Mouse (Mus musculus): ENCODE data around the gene Tbc1d2. TPM values are rescaled to one million over a fixed set of nuclear protein-coding genes. Genes with fewer than 3 reads are reported as not detected.
"Not testable (repeated sequence)": the region's sequence is repeated elsewhere in the genome, so short reads cannot be mapped to it uniquely, and the experiment has no call there.

The Tbc1d2 gene
- total RNA-seq, 4 experiments from 2014 or later: 0.29 to 0.58 (median 0.37) TPM

DNA sequence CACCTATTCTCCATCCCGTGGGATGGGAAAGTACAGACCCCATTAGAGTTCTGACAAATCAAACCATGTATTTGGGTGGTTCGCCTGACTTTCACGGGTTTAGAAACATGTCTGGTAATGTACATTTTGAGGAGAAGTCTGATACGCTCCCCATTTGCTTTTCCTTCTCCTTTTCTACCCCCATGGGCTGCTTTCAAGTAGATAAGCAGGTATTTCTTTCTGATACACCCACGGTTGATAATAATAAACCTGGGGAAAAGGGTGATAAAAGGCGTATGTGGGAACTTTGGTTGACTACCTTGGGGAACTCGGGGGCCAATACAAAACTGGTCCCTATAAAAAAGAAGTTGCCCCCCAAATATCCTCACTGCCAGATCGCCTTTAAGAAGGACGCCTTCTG is 68.0 kb downstream of the Tbc1d2 start:
- not testable (repeated sequence) for DNase-seq (ENCODE audit: low spot score in 2 of 2)

DNA sequence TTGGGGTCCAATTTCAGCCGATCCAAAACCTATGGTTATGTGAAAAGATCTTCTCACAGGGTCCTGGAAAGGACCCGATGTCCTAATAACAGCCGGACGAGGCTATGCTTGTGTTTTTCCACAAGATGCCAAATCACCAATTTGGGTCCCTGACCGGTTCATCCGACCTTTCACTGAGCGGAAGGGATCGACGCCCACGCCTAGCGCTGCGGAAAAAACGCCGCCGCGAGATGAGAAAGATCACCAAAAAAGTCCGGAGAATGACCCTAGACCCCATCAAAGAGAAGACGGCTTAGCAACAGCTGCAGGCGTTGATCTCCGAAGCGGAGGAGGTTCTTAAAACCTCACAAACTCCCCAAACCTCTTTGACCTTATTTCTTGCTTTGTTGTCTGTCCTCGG is 68.4 kb downstream of the Tbc1d2 start:
- not testable (repeated sequence) for DNase-seq (ENCODE audit: low spot score in 2 of 2)

DNA sequence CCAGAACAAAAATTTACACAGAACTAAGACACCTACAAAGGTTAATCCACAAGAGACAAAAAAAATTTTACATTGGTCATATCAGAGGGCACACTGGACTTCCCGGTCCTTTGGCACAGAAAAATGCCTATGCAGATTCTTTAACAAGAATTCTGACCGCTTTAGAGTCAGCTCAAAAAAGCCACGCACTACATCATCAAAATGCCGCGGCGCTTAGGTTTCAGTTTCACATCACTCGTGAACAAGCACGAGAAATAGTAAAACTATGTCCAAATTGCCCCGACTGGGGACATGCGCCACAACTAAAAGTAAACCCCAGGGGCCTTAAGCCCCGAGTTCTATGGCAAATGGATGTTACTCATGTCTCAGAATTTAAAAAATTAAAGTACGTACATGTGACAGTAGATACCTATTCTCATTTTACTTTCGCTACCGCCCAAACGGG is 69.2 kb downstream of the Tbc1d2 start:
- not testable (repeated sequence) for DNase-seq (ENCODE audit: low spot score in 2 of 2)

DNA sequence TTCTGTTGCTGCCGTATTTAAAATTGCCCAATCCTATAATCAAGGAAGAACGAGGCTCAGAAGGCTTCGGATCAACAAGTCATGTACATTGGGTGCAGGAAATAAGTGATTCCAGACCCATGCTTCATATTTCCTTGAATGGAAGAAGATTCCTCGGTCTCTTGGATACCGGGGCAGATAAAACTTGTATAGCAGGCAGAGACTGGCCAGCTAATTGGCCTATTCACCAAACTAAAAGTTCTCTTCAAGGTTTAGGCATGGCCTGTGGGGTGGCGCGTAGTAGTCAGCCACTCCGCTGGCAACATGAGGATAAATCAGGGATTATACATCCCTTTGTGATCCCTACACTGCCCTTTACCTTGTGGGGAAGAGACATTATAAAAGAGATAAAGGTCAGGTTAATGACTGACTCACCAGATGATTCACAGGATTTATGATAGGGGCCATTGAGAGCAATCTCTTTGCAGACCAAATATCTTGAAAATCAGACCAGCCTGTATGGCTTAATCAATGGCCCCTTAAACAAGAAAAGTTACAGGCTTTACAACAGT is 71.1 kb downstream of the Tbc1d2 start:
- DNase-seq (ENCODE audit: low spot score in 2 of 2): not testable (repeated sequence)

DNA sequence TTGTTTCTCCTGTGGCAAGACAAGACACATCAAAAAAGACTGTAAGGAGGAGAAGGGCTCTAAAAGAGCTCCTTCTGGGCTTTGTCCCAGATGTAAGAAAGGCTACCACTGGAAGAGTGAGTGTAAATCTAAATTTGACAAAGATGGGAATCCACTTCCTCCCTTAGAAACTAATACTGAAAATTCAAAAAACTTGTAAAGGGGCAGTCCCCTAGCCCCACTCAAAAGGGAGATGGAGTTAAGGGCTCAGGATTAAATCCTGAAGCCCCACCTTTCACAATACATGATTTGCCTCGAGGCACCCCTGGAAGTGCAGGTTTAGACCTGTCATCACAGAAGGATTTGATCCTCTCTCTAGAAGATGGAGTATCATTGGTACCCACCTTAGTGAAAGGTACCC is 71.8 kb downstream of the Tbc1d2 start:
- no peak for DNase-seq (ENCODE audit: low spot score in 2 of 2)

DNA sequence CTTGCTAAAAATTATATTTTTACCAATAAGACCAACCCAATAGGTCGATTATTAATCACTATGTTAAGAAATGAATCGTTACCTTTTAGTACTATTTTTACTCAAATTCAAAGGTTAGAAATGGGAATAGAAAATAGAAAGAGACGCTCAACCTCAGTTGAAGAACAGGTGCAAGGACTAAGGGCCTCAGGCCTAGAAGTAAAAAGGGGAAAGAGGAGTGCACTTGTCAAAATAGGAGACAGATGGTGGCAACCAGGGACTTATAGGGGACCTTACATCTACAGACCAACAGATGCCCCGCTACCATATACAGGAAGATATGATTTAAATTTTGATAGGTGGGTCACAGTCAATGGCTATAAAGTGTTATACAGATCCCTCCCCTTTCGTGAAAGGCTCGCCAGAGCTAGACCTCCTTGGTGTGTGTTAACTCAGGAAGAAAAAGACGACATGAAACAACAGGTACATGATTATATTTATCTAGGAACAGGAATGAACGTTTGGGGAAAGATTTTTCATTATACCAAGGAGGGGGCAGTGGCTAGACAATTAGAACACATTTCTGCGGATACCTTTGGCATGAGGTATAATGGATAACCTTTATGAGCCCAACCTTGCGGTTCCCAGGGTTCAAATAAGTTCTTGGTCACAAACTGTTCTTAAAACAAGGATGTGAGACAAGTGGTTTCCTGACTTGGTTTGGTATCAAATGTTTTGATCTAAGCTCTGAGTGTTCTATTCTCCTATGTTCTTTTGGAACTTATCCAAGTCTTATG is 74.3 kb downstream of the Tbc1d2 start:
- not testable (repeated sequence) for DNase-seq (ENCODE audit: low spot score in 2 of 2)

DNA sequence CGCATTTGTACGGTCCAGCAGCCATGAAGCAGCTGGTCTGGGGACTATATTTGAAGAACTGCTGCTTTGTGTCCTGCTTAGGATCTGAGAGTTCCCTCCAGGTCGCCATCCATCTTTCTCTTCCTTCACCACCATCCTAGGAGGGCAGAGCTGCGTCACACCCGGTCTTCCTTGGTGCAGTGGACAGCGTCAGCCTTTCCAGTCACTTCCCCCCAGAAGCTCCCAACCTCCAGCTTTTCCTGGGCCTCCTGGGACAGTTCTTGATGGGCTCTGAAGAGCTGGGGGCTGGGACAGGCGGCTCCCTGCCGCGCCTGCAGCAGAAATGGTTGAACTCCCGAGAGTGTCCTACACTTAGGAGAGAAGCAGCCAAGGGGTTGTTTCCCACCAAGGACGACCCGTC is 75.2 kb downstream of the Tbc1d2 start:
- no peak for DNase-seq (ENCODE audit: low spot score in 2 of 2)

DNA sequence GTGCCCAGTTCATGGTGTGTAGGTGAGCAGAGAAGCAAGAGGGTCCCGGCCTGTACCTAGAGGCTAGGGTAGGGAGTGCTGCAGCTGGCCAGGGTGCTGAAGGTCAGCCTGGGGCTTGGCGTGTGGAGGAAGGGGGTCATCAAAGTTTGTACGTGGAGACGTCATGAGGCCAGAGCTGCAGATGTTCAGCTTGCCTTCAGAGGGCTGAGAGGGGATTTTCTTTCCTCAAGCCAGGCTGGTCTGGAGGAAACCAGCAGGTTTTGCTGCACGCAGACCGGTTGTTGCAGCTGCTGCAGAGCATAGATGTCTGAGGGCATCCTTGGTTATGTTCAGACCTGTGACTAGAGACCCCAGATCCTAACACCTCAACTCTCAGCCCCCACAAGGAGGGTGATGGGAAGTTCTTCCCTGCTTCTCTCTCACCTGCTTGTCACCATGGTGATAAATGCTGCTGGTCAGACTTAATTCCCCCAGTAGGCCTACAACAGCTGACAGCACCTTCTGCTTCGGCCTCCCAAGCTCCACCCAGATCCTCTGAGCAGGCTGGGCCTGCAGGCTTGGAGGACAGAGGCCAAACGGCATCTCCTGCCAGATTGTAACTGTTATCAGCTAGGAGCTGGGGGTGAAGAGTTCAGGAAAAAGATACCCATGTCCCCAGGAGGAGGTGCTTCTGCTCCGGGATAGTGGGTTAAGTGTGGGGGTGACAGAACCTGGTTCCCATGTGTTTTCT is 75.8 kb downstream of the Tbc1d2 start:
- DNase-seq (ENCODE audit: low spot score in 2 of 2): no peak

DNA sequence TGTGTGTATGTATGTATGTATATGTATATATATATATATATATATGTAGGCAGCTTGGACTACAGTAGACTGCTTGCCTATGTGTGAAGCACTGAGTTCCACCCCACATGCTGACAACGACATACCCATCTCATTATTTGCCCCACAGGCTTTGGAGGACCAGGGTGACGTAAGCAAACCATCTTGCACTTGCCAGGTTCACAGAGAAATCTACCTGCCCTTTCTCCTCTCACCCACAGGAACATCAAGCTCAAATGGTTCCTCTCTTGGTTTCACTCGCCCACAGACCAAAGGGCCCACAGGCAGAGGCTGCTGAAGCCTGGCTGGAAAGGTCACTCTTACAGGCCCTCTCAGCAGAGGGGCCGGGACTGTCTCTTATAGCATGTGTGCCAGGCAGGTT is 77.4 kb downstream of the Tbc1d2 start:
- no peak for DNase-seq (ENCODE audit: low spot score in 2 of 2)

DNA sequence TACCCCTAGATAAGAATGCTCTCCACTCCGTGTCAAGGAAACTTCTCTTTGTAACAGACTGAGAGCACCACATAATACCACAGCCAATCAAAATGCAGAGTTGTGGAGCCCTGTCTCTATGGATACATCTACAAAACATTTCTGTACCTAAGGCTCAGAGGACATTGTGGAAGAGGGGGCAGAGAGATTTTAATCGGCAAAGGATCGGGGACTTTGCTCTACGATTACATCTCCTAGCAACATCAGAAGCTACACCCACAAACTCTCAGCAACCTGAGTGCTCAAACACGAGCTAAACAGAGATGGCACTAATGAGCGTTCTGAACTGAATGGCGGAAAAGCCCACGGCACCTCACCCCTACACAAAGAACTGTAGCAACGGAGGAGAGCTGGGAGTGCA is 78.3 kb downstream of the Tbc1d2 start:
- no peak for DNase-seq (ENCODE audit: low spot score in 2 of 2)

DNA sequence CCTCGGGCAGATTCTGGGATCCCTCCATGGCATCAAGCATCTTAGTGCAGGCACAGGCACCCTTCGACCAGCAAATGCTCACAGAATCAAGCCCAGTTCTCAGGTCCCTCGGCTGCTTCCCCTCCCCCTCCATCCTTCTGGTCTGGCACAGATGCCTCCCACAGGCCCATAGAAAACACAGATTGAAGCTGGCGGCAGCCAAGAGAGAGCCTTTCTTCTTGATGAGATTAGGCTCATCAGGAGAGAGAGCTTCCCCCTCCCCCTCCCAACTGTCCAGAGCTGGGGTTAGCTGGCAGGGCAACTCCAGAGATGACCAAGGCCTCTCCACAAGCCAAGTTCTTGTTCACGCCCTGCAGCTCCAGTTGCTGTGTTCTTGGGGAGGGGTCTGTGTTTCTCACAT is 80.3 kb downstream of the Tbc1d2 start:
- DNase-seq (ENCODE audit: low spot score in 2 of 2): no peak

DNA sequence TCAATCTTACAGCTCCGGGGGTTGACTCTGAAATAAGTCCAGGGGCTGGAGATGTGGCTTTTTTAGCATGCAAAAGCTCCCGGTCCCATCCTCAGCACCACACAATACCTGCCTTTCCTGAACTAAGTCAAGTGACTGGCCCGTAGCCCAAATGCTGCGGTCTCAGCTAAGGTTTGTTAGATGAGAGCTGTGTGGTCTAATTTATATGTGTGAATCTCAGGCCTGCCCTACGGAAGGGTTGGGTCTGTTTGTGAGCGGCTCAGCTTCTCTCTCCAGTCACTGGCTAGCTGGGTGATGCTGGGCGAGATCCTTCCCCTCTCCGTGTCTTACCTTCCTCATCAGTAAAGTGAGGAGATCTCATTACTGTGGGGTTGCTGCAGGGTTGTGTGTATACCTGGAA is 81.8 kb downstream of the Tbc1d2 start:
- DNase-seq (ENCODE audit: low spot score in 2 of 2): no peak

DNA sequence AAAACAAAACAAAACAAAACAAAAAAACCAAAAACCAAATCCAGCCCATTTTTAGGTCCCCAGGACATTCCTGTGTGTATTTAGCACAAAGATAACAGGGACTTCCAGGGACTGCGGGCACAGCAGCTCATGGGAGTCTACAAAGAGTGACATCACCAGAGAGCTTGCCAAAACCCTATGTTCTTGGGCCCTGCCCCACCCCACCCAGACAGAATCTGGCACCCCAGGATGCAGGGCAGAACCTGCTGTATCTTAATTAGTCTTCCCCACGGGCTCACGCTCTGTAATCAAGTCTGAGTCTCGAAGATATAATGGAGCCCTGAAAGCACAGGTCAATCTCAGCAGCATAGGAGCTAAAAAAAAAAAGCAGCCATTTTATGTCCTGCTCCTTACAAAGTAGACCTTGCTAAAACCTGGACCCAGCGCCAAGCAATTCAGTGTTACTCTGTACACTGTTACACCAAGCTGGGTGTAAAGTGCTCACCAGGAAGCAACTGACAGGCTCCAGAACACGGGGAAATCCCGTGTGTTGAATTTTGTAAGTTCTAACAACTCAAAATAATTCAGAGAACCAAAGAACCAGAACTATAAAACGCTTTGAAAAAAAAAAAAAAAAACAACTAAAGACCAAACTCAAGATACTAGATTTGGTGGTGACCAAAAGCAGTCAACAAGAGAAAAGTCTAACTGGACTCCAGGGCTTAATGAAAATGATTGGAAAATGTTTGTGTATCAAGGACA is 82.9 kb downstream of the Tbc1d2 start:
- no peak for DNase-seq (ENCODE audit: low spot score in 2 of 2)

DNA sequence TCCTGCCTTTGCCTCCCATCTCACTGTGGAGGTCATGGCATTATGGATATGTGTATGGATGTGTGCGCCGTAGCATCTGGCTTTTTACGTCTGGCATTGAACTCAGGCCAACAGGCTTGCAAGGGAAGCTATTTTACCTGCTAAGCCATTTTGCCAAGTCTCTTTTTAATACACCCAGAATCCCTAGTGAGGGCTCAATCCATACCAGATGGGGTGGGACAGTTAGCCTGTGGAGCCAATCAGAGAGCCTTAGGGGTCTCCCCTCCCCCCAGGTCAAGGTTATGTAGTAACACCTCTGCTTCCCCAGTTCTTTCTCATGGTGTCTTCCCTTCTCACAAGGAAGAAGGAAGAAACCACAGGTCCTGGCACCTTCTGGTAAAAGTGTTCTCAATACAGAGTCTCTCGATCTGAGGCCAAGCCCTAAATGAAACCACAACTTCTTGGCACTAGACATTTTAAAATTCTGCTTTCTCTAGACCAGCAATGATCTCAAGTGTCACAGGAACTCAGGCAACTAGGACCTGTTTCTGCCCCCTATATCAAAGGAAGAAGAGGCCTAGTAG is 84.5 kb downstream of the Tbc1d2 start:
- no peak for DNase-seq (ENCODE audit: low spot score in 2 of 2)

DNA sequence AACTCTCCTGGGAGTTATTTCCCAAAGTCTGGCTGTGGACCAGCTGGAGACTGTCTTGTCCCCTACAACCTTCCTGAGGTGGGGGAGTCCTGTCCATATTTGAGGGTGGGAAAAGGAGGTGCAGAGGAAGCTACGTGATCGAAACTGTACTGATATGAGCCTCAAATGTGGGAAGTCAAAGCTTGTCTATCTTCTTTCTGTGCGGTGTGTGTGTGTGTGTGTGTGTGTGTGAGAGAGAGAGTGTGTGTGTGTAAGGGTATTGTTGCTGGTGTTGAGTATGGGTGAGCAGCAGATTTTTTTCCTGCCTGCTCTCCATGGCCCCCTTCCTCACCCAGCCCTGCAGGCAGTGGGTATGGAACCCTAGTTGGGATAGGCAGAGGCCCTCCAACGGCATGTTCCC is 85.8 kb downstream of the Tbc1d2 start:
- DNase-seq (ENCODE audit: low spot score in 2 of 2): no peak

DNA sequence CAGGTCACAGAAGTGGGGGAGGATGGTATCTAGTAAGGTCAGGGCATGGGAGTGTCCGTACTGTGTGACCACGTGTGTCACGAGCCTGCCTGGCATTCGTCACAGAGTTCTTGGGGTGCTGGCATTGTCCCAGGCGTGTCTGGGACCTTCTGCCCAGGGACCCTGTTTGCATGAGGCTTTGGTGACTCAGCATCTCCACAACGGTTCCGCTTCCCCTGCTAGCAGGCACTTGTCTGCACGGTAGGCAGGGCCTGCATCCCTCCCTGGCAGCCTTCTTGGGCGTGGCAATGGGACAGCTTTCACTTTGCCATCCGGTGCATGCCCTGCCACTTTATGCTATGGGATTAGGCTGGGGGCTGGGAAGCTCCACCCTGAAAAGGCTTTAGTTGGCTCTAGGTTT is 86.2 kb downstream of the Tbc1d2 start:
- DNase-seq (ENCODE audit: low spot score in 2 of 2): peak in 1 of 2 experiments; percentile 8

DNA sequence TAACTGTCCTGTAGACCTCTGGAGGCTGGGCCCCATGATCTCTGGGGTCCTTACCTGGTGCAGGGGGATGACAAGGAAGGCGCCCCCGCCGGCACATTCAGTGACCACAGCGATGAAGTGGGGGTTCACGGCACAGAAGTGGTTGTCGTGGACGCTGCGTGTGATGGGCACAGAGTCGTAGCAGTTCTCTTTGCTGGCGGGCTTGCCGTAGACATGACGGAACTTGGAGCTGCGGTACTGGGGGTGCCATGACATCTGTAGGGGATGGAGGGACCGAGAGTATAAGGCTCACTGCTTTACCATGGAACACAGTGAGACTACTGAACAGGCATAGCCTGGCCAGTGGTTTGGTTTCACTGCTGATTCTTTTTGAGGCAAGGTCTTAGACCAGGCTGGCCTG is 87.2 kb downstream of the Tbc1d2 start:
- DNase-seq (ENCODE audit: low spot score in 2 of 2): peak in 1 of 2 experiments; percentile 2

DNA sequence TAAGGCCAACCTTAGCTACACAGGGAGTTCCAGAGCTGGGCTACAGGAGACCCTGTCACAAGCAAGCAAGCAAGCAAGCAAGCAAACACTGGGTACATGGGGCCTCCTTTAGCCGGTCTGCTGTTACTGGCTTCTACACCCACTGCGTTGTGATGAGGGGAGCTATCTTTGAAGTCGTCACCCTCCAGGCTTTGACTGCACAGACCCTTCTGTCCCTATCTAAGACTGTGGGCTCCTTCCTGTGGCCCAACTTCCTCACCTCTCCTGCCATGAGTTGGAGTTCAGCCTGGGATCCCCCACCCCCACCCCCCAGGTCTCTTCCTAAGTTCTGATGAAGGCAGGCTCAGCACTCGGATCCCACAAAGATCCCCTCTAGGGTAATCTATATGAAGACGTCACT is 88.0 kb downstream of the Tbc1d2 start:
- no peak for DNase-seq (ENCODE audit: low spot score in 2 of 2)

DNA sequence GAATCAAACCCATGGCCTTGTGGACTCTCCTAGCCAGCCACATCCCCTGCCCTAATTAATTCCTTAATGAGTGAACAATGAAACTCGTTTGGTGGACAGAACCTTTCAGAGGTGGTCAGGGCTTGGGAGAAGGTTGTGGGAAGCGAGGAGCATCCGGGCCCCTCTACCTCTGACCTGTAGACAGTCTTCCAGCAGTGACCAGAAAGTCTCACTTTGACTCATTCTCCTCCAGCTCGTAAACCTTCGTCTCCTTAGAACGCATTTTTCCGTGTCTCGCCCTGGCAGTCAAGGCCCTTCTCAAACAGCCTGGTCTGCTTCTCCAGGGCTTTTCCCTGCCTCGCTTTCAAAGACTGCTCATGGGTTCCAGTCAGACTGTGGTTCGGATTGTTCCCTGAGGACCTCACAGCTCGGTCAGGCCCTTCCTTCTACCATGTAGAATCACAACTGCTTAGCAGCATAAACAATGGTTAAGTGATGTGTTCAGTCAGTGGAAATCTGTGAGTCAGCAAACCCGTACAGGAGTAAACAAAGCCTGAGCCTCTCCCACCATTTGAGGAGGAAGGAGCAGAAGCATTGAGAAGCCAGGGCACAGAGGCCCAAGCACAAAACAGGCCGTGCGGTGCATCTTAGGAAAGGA is 89.8 kb downstream of the Tbc1d2 start:
- DNase-seq (ENCODE audit: low spot score in 2 of 2): no peak

DNA sequence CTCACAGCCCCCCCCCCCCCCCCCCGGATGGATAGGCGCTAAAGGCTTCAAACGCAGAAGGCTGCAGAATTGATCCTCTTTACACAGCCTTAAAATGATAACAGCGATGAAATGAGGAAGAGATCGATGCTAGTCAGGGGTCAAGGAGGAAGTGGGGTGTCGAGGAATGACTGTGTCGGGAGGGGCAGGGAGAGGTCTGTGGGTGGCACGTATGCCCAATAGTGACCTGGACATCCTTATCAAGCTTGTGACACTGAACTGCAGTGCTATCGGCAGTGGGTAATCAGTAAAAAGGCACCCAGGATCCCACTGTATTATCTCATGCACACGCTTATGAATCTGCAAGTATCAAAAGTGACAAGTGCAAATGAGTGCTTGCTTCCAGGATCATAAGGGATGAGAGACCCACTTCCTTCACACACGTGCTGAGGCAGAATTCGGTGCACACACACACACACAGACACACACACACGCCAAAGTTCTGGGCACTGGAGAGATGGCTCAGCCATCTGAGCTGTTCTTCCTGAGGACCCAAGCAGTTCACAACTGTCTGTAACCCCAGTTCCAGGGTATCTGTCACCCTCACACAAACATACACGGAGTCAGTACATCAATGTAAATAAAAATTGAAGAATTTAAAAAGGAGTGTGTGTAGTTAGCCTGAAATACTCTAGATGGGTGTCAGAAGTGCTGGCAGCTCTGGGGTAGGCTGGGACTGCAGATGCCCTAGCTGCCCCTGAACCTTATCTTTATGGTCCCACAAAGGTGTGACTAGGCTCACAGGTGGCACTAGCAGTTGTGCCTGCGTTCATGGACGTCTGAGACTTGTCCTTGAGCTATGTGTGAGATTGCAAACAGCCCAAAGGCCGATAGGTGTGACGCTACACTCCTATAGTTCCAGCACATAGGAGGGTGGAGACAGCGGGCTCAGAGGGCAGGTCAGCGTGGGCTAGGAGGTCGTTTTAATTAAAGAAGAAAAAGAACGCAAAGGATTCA is 91.0 kb downstream of the Tbc1d2 start:
- DNase-seq (ENCODE audit: low spot score in 2 of 2): no peak

Measured in gastrocnemius, adult 8-10 months (tissue).